Mouse (Mus musculus) kidney, embryonic 15.5 days (tissue): ENCODE results near the gene Pla2g4b. TPM values are rescaled to one million over a fixed set of nuclear protein-coding genes. Genes with fewer than 3 reads are reported as not detected.

ENCODE experiments used
- ATAC-seq: fragments of 200-750 bp; cut with Nextera tagmentation; replicated peaks from 2 replicates; pipeline ENCODE4 v1.8.0; 2017; ENCODE audit warnings: moderate TSS enrichment; ENCODE audit not compliant: low FRiP score
- H3K27ac ChIP-seq: fragments of 300-500 bp; sonication (generic); 2 replicates; pipeline ENCODE4 v1.5.1; 2015; ENCODE audit warnings: mild to moderate bottlenecking, inconsistent platforms
- H3K27me3 ChIP-seq: fragments of 300-500 bp; sonication (generic); 2 replicates; pipeline ENCODE4 v1.6.1; 2015; ENCODE audit warnings: inconsistent platforms
- H3K36me3 ChIP-seq: fragments of 300-500 bp; sonication (generic); 2 replicates; pipeline ENCODE4 v1.6.1; 2015; ENCODE audit warnings: inconsistent platforms
- H3K4me1 ChIP-seq: fragments of 300-500 bp; sonication (generic); 2 replicates; pipeline ENCODE4 v1.6.1; 2015; ENCODE audit warnings: inconsistent platforms
- H3K4me2 ChIP-seq: fragments of 300-500 bp; sonication (generic); 2 replicates; pipeline ENCODE4 v1.6.1; 2015; ENCODE audit warnings: moderate library complexity, mild to moderate bottlenecking, inconsistent platforms
- H3K4me3 ChIP-seq: fragments of 300-500 bp; sonication (generic); replicated peaks from 2 replicates; pipeline ENCODE4 v1.5.1; 2015; ENCODE audit warnings: mild to moderate bottlenecking, inconsistent platforms
- H3K9ac ChIP-seq: fragments of 300-500 bp; sonication (generic); 2 replicates; pipeline ENCODE4 v1.6.1; 2015; ENCODE audit warnings: mild to moderate bottlenecking, inconsistent platforms
- H3K9me3 ChIP-seq: fragments of 300-500 bp; sonication (generic); replicated peaks from 2 replicates; pipeline ENCODE4 v1.6.1; 2016; ENCODE audit warnings: inconsistent platforms
- WGBS: fragments of 180-500 bp; shearing (Covaris S2); methylation state at CpG from one replicate; pipeline ENCODE4 v1.1.7; 2015; ENCODE audit warnings: mixed read lengths; 5-methylcytosine and 5-hydroxymethylcytosine counted together
- polyA plus RNA-seq: library from polyadenylated mRNA; unstranded; fragments of >200 nt; fragmentation: Nextera tagmentation; extraction: Ambion mirVana; gene quantifications from 2 replicates; pipeline ENCODE4 v1.2.1, GENCODE M21; 2015

Gene Pla2g4b
- 1.8 and 2.6 TPM in 2 replicates for polyA plus RNA-seq

- 79% methylated on average over 12 of the region's 12 CpGs for WGBS
- no peak for ATAC-seq
- H3K9ac ChIP-seq: no peak within 1 kb of the TSS
- H3K27ac ChIP-seq: no peak within 1 kb of the TSS
- H3K4me3 ChIP-seq: no peak within 1 kb of the TSS
- peaks cover 75% of the 10 kb centered on the region for H3K36me3 ChIP-seq
- H3K9me3 ChIP-seq: no peaks in the 10 kb centered on the region
- no peak within 1 kb of the TSS for H3K4me2 ChIP-seq
- H3K27me3 ChIP-seq: no peaks in the 10 kb centered on the region
- peaks cover 8% of the 10 kb centered on the region for H3K4me1 ChIP-seq
Observed at GRCm38 (mm10) chr2:120032726-120033467, at the start of gene Pla2g4b. Pla2g4b (plus strand) TSS chr2:120033417.

DNA sequence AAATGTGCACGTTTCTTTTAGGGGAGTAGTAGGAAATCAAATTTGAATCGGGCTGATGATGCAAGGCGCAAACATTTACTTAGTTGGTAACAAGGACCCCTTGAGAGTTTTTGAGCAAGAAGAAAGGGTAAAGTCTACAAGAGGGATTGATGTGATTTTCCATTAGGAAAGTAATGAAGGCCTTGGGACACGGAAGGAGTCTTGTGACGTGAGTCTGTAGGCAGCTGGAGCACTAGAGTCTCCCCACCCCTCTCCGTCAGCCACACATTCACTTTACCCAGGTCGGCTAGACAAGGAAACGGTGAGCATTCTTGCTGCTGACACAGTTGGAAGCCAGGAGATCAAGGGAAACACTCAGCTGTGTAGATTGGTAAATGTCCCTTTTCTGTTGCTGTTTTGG is 47.3 kb upstream of the Pla2g4b start:
- Histone ChIP-seq H3K4me3 (no peak overlapping the region), H3K4me2 (no peak overlapping the region), H3K9me3 (no peaks in the 10 kb centered on the region), H3K9ac (no peak overlapping the region), H3K4me1 (no peaks in the 10 kb centered on the region), H3K27ac (no peak overlapping the region), H3K36me3 (peaks cover 15% of the 10 kb centered on the region), H3K27me3 (no peaks in the 10 kb centered on the region)
- WGBS: 73% methylated on average over 8 of the region's 8 CpGs
- ATAC-seq: no peak

- H3K4me3 ChIP-seq: no peak overlapping the region
- WGBS: 72% methylated on average over 6 of the region's 6 CpGs
- no peaks in the 10 kb centered on the region for H3K4me1 ChIP-seq
- H3K4me2 ChIP-seq: no peak overlapping the region
- H3K27ac ChIP-seq: no peak overlapping the region
- no peaks in the 10 kb centered on the region for H3K27me3 ChIP-seq
- no peak overlapping the region for H3K9ac ChIP-seq
- H3K36me3 ChIP-seq: peaks cover 15% of the 10 kb centered on the region
- H3K9me3 ChIP-seq: no peaks in the 10 kb centered on the region
- ATAC-seq: no peak
Observed at GRCm38 (mm10) chr2:119986369-119986768, 46.8 kb upstream of the Pla2g4b start.

GRCm38 (mm10) chr2:119987441-119987840 is 45.8 kb upstream of the Pla2g4b start:
- no peak overlapping the region for H3K4me2 ChIP-seq
- no peak overlapping the region for H3K4me3 ChIP-seq
- H3K27me3 ChIP-seq: no peaks in the 10 kb centered on the region
- H3K36me3 ChIP-seq: peaks cover 5% of the 10 kb centered on the region; the same call in 1 of the 2 replicates
- H3K9ac ChIP-seq: no peak overlapping the region
- no peak overlapping the region for H3K27ac ChIP-seq
- no peak for ATAC-seq
- no peaks in the 10 kb centered on the region for H3K9me3 ChIP-seq
- H3K4me1 ChIP-seq: no peaks in the 10 kb centered on the region
- WGBS: 99% methylated on average over 2 of the region's 2 CpGs

GRCm38 (mm10) chr2:119988952-119989351 is 44.3 kb upstream of the Pla2g4b start:
- WGBS: 87% methylated on average over 4 of the region's 4 CpGs
- Histone ChIP-seq H3K27ac (no peak overlapping the region), H3K9ac (no peak overlapping the region), H3K27me3 (no peaks in the 10 kb centered on the region), H3K4me2 (no peak overlapping the region), H3K4me1 (0 out of 2 replicates have a peak, but pooled peaks cover 3% of the 10 kb centered on the region), H3K4me3 (no peak overlapping the region), H3K9me3 (no peaks in the 10 kb centered on the region), H3K36me3 (no peaks in the 10 kb centered on the region)
- ATAC-seq: no peak

GRCm38 (mm10) chr2:119990881-119991280 is 42.3 kb upstream of the Pla2g4b start:
- H3K36me3 ChIP-seq: no peaks in the 10 kb centered on the region
- no peak for ATAC-seq
- WGBS: 76% methylated on average over 6 of the region's 6 CpGs
- H3K9ac ChIP-seq: no peak overlapping the region
- no peak overlapping the region for H3K4me2 ChIP-seq
- peaks cover 18% of the 10 kb centered on the region for H3K4me1 ChIP-seq
- no peak overlapping the region for H3K27ac ChIP-seq
- H3K4me3 ChIP-seq: no peak overlapping the region
- H3K27me3 ChIP-seq: no peaks in the 10 kb centered on the region
- no peaks in the 10 kb centered on the region for H3K9me3 ChIP-seq

DNA sequence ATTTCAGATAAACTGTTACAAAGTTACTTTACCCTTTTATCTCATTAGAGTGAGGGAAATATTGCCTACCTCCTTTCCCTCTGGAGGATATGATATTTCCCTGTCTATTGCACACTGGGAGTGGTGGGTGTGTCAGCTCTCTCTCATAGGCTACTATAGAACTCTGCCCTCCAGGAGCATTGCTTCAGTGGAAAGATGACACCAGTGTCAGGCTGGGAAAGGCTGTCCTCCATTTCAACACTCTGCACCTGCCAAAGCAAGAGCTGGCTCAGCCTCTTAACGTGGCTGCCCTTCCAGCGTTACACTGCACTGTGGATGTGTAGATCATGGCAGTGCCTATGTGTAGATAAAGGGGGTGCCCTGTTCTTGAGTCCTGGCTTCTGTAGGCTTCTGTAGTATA is 40.9 kb upstream of the Pla2g4b start:
- Histone ChIP-seq H3K9me3 (no peaks in the 10 kb centered on the region), H3K4me1 (peaks cover 30% of the 10 kb centered on the region), H3K27ac (no peak overlapping the region), H3K27me3 (no peaks in the 10 kb centered on the region), H3K36me3 (no peaks in the 10 kb centered on the region), H3K9ac (no peak overlapping the region), H3K4me3 (no peak overlapping the region), H3K4me2 (no peak overlapping the region)
- ATAC-seq: no peak; the same call in 1 of the 2 replicates
- WGBS: 54% methylated on average over 2 of the region's 2 CpGs

DNA sequence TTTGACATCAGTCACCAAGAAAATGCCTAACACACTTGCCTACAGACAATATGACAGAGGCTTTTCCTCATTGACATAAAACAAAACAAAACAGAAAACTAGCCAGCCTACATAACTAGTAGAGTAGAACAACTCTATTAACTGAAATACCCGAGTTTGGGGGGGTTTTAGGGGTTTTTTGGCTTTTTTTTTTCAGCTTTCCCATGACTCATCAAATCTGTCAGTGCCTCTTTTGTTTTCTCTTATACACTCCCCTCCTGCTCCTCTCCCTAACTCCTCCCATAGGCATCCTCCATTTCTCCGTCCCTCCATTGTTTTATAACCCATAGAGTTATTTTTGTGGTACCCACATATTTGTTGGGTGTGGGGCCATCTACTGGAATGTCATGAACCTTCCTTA is 39.7 kb upstream of the Pla2g4b start:
- no peak for ATAC-seq
- Histone ChIP-seq H3K27me3 (no peaks in the 10 kb centered on the region), H3K36me3 (no peaks in the 10 kb centered on the region), H3K9me3 (no peaks in the 10 kb centered on the region), H3K4me2 (no peak overlapping the region), H3K4me3 (no peak overlapping the region), H3K9ac (no peak overlapping the region), H3K4me1 (peaks cover 36% of the 10 kb centered on the region), H3K27ac (no peak overlapping the region)
- WGBS: 50% methylated on average over 2 of the region's 2 CpGs

DNA sequence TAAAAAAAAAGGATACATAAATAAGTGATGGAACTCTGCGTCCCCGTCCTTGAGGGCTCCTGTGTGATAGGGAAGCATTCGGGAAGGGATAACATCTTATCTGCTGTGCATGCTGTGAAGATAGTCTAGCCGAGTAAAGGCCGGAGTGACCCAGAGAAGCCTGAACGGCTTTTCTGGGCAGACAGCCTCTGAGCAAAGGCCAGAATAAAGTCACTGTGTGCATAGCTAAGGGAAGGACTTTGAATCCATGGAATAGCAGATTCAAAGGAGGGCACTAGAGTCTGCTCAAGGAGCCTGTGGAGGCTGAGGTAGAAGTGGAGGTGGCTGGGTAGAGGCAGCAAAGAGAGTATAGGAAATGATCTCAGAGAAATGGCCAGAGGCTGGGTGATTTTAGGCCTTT is 38.4 kb upstream of the Pla2g4b start:
- Histone ChIP-seq H3K36me3 (peaks cover 5% of the 10 kb centered on the region; the same call in 1 of the 2 replicates), H3K4me3 (no peak overlapping the region), H3K4me1 (peaks cover 36% of the 10 kb centered on the region), H3K27ac (peak overlapping the region; percentile 96), H3K9ac (no peak overlapping the region), H3K4me2 (no peak overlapping the region), H3K27me3 (no peaks in the 10 kb centered on the region), H3K9me3 (no peaks in the 10 kb centered on the region)
- ATAC-seq: no peak
- WGBS: 76% methylated on average over 6 of the region's 6 CpGs

GRCm38 (mm10) chr2:119995391-119996281 is 37.6 kb upstream of the Pla2g4b start:
- 35% methylated on average over 9 of the region's 9 CpGs for WGBS
- no peak overlapping the region for H3K9ac ChIP-seq
- peak overlapping the region; percentile 96 for H3K27ac ChIP-seq
- ATAC-seq: peak; percentile 52
- H3K4me2 ChIP-seq: peak overlapping the region; percentile 30; the same call in 1 of the 2 replicates
- H3K4me3 ChIP-seq: no peak overlapping the region
- H3K4me1 ChIP-seq: peaks cover 38% of the 10 kb centered on the region
- no peaks in the 10 kb centered on the region for H3K9me3 ChIP-seq
- peaks cover 5% of the 10 kb centered on the region; the same call in 1 of the 2 replicates for H3K36me3 ChIP-seq
- H3K27me3 ChIP-seq: no peaks in the 10 kb centered on the region

- Histone ChIP-seq H3K36me3 (peaks cover 9% of the 10 kb centered on the region; the same call in 1 of the 2 replicates), H3K4me1 (peaks cover 51% of the 10 kb centered on the region), H3K4me3 (no peak overlapping the region), H3K4me2 (no peak overlapping the region), H3K27me3 (no peaks in the 10 kb centered on the region), H3K9ac (no peak overlapping the region), H3K9me3 (no peaks in the 10 kb centered on the region), H3K27ac (0 out of 2 replicates have a peak overlapping the region, but pooled peaks have one; percentile 96)
- no peak for ATAC-seq
- 76% methylated on average over 4 of the region's 4 CpGs for WGBS
Observed at GRCm38 (mm10) chr2:119997354-119997753, 35.9 kb upstream of the Pla2g4b start.

DNA sequence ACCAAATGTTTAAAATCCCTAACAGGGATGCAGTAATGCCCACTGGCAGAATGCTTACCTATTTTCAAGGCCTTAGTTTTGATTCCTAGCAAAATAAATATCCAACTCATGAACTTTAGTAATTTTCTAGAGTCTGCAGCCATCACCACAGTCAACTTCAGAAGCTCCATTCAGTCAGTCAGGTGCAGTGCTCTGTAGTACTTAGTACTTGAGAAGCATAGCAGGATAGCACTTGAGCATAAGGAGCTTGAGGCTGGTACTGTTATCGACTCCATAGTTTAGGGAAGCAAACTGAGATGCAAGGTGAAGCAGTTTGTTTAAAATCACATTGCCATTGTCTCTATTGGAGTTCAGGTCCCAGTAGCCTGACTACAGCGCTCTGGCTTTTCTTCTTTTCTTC is 33.5 kb upstream of the Pla2g4b start:
- no peak overlapping the region for H3K4me2 ChIP-seq
- H3K4me3 ChIP-seq: no peak overlapping the region
- H3K27ac ChIP-seq: no peak overlapping the region
- 95% methylated on average over 2 of the region's 2 CpGs for WGBS
- no peaks in the 10 kb centered on the region for H3K9me3 ChIP-seq
- no peak for ATAC-seq
- H3K27me3 ChIP-seq: no peaks in the 10 kb centered on the region
- peaks cover 44% of the 10 kb centered on the region for H3K4me1 ChIP-seq
- no peak overlapping the region for H3K9ac ChIP-seq
- H3K36me3 ChIP-seq: peaks cover 13% of the 10 kb centered on the region
